Mouse (Mus musculus) urinary bladder, postnatal 10 days (tissue): ENCODE measurements around the gene Vps37c.

Experiments used
- DNase-seq: peaks from one replicate; pipeline ENCODE4 v3.0.0; 2022; ENCODE audit warnings: low spot score

Gene Vps37c

DNA sequence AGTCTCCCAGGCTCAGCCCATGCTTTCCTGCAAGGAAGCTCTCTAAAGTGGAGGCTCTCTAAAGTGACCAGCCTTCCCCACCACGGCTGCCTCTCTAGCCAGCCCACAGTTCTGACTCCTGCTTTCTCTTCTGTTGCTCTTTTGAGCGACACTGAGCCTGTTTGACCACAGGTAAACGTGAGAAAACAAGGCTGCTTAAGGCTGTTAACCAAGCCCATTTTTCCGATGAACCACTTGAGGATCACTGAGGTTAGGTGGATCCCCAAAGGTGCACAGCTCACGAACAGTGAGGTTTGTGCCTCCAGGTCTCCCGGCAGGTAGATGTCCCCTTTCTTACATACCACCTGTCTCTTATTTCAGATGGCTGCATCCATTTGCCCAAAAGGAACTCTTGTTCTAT is 53.6 kb downstream of the Vps37c start:
- DNase-seq, result no peak

DNA sequence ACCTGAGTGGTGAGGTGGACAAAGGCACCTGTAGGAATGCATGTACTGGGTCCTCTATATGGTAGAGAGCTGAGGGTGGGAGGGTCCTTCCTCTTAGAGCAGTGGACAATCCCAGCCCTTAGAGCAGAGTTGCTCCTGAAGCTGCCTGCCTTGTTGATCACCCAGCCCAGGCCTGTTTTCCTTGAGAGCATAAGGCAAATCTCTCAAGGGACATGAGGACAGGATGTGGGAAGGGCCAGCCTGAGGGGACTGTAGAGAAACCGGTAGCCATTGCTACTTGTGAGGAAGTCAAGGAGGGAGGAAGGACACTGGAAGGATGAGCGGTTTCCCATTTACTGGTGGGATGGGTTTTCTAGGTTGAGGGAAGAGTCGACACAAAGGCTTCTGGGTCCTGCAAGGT is 54.0 kb downstream of the Vps37c start:
- no peak for DNase-seq

DNA sequence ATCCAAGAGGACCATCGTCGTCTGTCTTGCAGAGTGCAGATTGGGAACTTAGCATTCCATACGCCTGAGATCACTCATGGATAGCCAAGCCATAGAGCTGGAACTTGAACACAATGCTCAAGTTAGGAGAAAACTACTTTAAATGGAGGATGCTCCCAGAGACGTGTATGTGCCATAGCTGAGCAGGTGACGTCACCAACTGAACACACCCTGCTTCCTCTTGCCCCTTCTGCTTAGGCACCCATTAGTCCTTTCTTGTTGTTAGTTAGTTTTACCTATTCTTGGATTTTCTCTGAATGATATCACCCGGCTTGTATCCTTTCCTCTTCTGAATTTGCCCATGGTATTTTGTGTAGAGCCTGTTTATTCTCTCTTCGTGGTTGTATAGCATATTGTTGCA is 58.6 kb downstream of the Vps37c start:
- no peak for DNase-seq

DNA sequence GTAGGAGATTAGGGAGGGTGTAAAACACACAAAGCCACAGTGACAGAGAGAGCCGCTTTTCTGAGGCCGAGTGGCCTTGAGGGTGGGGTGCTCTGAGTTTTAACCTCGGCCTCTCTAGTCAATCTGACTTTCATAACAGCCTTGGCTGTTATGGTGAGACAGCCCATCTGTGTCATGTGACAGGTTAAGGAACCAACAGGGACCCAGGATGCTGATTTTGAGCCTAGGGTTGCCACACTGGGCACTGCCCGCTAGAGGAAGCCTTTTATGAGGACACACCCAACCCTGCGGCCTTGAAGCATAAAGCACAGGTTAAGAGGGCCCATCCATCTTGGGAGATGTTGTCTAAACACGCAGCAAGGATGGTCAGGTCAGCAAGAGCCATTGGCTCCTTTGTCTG is 59.2 kb downstream of the Vps37c start:
- no peak for DNase-seq

DNA sequence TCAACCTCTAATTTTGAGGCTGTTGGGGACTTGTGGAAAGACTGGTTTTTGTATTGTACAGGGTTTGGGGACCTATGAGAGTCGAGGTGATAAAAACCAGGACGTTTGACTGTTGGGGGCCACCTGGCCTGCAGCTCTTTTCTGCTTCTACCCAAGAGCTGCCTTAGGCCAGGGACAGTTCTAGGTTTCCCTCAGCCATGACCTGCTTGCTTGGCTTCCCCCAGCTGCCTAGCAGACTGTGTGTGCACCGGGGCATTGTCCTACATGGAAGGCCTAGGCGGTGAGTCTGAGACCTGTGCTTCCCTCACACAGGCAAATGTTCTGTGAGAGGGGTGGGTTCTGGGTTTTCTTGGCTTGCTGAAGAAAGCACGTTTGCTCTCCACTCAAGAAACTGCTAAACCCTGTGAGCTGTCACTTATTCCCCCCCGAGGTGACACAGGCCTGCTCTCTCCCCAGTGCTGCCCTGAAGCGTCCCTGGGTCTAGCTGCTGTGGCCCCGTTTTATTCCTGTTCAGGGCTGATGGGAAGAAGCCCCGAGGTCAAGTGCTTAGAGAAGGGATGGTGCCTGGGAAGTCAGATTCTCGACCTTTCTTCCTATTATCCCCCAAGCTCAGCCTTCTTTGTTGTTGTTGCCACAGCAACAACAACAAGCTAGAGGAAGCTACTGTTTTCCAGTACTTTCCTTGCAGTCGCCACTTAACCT is 60.0 kb downstream of the Vps37c start:
- no peak for DNase-seq

DNA sequence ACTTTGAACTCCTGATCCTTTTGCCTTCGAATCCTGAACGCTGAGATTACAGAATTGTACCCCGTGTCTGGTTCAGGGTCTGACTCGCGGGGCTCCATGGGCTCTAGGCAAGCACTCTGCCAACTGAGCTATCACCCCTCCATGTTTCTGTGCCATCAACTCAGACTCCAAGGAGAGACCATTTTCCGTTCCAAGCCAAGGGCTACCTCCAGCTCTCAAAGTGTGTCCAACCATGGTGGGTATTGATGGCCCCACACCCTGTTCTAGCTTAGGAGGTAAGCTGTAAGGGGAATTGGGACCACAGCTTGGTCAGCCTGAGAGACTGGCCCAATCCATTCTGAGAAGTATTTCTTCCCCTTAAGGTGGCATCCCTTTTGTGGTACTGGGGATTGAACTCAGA is 60.8 kb downstream of the Vps37c start:
- DNase-seq, result no peak

DNA sequence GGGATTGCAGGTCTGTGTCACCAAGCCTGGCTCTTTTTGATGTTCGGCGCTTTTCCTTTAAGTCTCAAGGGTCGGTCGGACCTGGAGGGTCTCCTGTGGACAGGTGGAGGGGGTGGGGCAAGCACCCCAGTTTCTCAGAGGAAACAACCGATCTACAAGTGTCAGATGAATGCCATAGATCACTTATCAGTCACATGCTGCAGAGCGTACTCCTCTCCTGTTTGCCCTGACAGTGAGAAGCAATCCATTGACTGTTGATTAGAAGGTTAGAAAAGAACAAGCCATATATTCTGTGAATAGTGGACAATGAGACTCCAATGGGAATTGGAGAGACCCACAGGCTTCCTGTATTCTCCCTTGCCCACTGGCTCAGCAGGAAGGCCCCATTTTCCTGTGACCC is 61.6 kb downstream of the Vps37c start:
- DNase-seq, result no peak

DNA sequence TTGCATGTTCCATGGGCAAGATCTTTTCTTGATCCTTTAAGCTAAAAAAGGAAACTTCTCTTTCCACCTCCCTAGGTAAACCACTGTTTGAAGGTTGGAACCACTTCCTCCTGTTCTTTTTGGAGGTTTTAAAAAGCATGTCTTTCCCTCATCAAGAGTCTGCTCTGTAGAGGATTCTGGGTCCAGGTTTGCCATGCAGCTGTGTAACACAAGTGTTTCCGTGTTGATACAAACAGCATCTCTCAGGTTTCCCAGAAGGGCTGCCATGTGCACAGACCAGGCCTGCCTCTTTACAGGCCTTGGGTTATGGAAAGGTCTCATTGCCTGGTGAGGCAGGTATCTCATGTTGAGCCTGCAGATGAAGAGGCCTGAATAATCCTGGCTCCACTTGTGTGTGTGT is 63.1 kb downstream of the Vps37c start:
- no peak for DNase-seq

DNA sequence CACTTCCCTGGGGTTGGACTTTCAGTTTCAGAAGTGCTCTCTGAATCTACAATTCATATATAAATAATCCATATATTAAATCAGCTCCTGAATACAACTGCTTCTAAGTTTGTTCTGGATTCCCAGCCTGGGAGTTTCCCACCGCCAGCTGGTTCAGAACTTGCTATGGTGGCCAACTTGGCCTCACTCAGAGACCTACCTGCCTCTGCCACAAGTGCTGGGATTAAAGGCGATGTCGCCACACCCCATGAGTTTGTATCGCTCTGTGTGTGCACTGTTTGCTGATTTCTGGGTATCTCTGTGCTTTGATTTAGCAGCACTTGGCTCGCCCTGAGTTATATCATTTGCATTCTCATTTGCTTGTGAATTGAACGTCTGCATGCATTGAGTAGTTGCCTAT is 63.6 kb downstream of the Vps37c start:
- no peak for DNase-seq

DNA sequence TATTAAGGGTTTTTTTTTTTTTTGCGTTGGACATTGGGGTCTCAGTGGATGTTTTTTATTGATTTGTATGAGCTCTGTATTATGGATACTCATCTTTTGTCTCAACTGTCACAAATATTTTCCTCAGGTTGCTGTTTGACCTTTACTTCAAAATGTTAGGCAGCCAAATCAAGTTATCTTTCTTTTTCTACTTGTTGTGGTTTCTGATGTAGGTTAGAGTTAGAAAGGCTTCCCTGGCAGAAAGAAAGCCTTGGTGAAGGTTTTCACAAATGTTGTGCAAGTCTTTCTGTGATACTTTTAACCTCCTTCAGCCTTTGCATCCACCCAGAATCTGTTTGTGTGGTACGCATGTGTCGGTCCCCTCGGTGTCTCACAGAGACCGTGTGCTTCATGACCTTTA is 64.1 kb downstream of the Vps37c start:
- DNase-seq, result no peak

DNA sequence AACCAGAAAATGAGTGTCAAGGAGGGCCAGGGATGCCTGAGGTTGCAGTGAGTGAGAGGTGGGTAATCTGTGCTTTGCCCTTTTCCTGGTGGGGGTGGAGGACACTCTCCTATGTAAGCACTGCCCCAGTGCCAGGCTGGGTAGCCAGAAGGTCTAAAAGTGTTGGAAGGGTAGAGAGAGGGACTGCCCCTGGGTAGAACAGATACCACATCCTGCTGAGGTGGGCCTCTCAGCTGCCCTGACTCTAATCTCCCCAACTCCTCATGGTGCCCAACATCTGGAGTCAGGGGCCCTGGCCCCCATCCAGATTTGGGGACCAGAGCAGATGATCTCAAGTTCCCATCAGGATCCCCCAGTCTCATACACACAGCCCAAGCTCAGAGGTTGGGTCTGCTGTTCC is 68.6 kb downstream of the Vps37c start:
- no peak for DNase-seq

DNA sequence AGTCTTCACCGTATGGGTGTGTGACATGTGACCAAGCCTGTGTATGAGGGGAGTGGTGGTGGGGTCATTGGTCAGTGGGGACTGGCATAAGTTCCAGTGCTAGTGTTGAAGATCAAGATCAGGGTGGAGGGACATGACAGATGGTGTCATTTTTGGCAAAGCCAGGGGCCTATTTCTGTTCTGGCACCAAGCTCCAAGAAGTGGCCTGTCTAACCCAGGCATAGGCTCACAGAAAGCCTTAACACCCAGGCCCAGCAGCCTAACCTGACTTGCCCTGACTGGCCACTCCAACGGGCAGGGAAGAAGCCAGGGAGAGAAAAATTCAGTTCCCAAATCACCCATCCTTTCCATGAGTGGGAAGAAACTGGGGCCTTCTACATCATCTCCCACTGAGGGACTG is 69.0 kb downstream of the Vps37c start:
- DNase-seq, result no peak

DNA sequence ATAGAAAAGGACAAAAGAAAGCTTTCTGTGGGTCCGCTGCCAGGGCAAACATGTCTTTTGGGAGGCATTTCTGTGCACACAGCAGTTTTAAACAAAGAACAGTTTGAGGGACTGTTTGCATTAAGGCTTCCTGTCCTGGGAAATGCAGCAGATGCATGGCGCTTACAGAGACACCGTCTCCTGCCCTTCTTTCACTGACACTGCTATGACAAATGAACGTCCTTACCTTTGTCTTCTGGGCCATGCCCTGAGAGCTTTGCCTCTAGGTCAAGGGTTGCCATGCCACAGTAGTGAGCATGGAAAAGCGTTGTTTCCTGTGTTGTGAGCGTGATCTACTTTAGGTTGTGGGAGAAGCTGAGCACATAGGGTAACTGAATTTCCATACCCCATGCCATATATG is 70.2 kb downstream of the Vps37c start:
- no peak for DNase-seq

DNA sequence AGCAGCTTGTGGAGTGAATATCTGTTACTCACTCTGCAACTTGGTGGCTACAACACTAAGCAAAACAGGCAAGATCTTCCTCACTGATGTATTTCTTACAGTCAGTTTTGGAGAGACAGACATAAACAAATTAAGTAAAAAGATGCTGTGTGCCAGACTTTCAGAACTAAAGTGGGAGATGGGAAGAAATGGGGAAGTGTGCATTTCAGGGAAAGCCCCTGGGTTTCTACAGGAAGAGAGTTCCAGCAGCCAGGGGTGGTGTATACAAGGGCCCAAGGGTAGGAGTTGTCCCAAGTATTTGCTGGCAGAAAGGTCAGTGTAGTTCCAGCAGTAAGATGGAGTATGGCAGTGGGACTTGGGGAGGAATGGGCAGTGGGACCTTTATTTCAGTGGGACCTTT is 71.0 kb downstream of the Vps37c start:
- DNase-seq, result no peak

DNA sequence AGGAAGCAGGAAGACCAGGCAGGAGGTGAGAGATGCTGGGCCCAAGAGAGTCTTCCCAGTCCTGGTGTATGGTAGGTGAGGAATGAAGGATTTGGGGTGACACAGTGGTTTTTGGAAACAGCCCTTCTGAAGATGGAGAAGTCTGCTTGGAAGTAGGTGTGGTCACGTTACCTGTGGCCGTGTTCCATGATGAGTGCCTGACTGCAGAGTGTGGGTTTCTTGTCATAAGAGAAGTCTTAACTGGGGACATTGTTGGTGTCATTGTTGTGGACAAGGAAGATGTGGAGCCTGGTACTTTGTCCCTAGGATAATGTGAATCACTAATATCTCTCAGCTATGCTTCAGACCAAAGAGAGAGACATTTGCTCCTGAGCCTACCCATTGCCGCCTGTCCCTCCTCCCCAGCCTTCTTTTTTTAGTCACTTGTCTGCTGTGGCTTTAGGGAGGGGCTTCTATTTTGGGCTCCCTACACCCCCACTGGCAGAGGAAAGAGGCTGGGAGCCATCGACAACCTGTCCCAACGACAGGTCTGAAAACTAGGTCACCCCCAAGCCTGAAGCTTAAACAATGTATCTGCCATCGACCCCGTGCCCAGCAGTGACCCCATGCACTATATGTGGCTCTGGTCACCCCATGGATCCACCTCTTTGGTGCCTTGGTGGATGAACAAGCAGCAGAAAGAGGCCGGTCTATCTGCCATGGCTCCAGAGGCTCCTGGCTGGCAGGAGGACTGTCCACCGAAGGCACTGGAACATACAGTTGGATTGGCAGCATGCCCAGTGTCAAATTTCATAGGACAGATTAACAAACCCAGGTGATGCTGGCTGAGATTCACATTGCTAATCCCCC is 71.7 kb downstream of the Vps37c start:
- no peak for DNase-seq

DNA sequence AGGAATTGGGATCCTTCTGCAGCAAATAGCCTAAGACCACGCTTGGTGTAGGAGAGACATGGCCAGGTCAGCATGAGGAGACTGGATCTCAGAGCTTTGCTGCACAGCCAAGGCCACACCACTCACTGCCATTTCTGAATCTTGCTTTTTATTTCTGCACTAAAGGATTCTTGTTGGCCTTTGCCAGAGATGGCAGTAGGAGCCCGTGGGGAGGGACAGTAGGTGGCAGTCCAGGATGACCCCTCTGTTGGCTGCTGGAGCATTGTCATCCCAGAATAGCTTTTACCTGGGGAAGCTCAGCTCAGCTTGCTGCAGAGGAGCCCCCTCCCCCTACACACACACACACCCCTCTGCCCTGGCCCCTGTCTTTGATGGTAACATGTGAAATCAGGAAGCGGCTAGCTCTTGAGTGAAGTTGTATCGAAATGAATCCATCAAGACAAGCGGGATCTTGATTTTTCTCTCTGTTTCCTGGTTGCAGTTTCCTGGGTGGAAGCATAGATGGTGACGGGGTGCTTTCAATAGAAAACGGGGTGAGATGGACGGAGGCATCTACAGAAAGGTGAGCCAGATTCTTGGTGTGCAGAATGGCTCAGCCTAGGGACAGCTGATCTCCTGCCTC is 73.4 kb downstream of the Vps37c start:
- no peak for DNase-seq

DNA sequence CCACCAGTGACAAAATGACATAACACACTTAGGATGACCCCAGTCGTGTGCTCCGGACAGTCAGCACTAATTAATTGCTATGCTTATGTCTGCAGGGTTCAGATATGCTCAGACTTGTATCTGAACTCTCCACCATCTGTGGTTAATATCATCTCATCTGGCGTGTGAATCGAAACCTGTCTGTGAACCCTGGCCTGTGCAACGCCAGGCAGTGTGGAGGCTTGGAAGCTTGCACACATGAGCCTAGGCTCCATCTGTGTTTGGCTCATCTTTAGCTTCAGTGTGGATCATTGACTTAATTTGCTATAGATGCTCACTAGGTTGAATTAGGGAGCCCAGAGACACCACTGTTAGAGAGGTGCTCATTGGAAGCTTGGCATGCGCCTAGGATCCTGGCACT is 73.9 kb downstream of the Vps37c start:
- no peak for DNase-seq

DNA sequence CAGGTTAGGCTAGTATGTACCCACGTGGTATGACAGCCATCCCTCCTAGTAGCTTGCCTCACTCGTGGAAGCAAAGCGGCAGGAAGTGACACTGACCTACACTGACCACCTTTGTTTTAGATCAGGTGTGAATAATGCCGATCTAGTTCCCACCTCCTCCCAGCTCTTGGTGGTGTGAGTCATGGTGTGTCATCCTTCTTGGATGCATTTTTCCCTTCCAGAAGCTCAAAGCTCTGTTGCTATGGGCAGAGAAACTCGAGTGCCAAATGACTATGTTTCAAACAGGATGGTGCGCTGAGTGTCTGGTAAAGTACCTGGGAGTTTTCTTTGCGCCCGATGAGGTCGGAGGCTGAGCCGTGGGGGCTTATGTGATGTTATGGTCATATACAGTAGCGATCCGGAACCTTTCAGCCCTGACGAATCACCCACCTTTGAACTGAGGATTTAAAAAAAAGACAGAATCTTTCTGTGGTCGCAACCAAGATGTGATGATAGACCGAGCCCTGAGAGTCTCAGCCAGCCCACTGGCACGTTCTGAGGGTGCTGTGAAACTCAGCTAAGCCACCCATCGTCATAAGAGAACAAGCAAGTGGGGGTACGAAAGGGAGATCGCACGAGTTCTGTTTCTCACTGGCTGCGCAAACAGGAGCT is 75.0 kb downstream of the Vps37c start:
- DNase-seq, result no peak
